Mouse (Mus musculus): ENCODE measurements at regions not wholly inside any gene's neighbourhood (a gene's known extent, or its start where the extent isn't known, plus 50 kb on each side); places are given as distances from the start of the nearest gene placed in this dataset.

DNA sequence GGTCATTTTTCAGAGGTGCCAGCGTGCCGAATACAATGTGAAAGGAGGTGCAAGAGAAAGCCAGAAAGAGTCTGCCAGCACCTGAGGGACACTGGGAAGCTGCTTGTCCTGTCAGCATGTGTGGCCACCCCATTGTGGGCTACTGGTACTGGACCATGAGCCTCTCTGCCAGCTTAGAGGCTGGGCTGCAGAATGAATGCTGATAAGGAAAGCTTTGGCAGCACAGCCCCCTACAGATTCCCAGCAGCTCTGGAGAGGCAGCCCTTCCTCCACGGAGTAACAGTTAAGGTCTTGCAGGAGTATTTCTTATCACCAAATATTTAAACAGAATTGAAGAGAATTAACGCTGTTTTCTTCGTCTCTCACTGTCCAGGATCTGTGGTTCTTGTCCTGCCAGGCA is 199.5 kb downstream of the Gadd45g start:
- Histone ChIP-seq H3K4me3 (no peak overlapping the region), H3K9me3 (peaks cover 4% of the 10 kb centered on the region; the same call in 1 of the 2 replicates), H3K27me3 (replicated peaks; ENCODE audit: low read depth, poor library complexity, severe bottlenecking) (no peaks in the 10 kb centered on the region), H3K4me1 (peaks cover 29% of the 10 kb centered on the region), H3K36me3 (replicated peaks) (no peaks in the 10 kb centered on the region), H3K27ac (replicated peaks) (no peak overlapping the region; the same call in 1 of the 2 replicates)
- no peak for DNase-seq (ENCODE audit: low spot score)
- WGBS, result 73% methylated on average over 5 of the region's 5 CpGs

DNA sequence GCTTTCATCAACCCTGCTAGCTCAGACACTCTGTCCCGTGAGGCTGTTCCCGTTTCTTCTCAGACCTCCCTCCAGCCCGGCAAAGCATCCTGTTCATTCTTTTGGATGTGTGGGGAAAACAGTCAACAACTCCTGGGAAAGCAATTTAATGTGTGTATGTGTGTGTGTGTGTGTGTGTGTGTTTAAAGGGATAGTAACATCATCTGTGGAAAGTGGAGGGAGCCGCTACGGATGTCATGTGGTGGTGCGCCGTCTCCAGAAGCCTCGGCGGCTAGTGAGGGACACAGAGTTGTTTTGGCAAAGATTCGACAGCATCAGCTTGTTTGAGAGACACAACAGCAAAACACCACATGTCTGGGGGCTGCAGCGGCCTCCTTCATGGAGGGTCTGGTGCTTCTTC is 200.2 kb downstream of the Gadd45g start:
- WGBS, result 81% methylated on average over 11 of the region's 11 CpGs
- Histone ChIP-seq H3K4me1 (peaks cover 22% of the 10 kb centered on the region), H3K36me3 (replicated peaks) (no peaks in the 10 kb centered on the region), H3K27ac (replicated peaks) (no peak overlapping the region; the same call in 1 of the 2 replicates), H3K9me3 (peaks cover 4% of the 10 kb centered on the region; the same call in 1 of the 2 replicates), H3K4me3 (no peak overlapping the region), H3K27me3 (replicated peaks; ENCODE audit: low read depth, poor library complexity, severe bottlenecking) (no peaks in the 10 kb centered on the region)
- no peak for DNase-seq (ENCODE audit: low spot score)

- peaks cover 4% of the 10 kb centered on the region; the same call in 1 of the 2 replicates for H3K9me3 ChIP-seq
- H3K4me3 ChIP-seq, result no peak overlapping the region
- H3K4me1 ChIP-seq, result peaks cover 15% of the 10 kb centered on the region
- no peak for DNase-seq (ENCODE audit: low spot score)
- WGBS, result 81% methylated on average over 6 of the region's 6 CpGs
- no peaks in the 10 kb centered on the region for H3K27me3 ChIP-seq (replicated peaks; ENCODE audit: low read depth, poor library complexity, severe bottlenecking)
- H3K36me3 ChIP-seq (replicated peaks), result no peaks in the 10 kb centered on the region
- H3K27ac ChIP-seq (replicated peaks), result no peak overlapping the region
Observed at GRCm38 (mm10) chr13:52047937-52048336, 201.5 kb downstream of the Gadd45g start.

- no peaks in the 10 kb centered on the region for H3K27me3 ChIP-seq (replicated peaks; ENCODE audit: low read depth, poor library complexity, severe bottlenecking)
- WGBS, result 85% methylated on average over 3 of the region's 3 CpGs
- DNase-seq (ENCODE audit: low spot score), result no peak
- peaks cover 15% of the 10 kb centered on the region for H3K4me1 ChIP-seq
- H3K36me3 ChIP-seq (replicated peaks), result no peaks in the 10 kb centered on the region
- peaks cover 4% of the 10 kb centered on the region; the same call in 1 of the 2 replicates for H3K9me3 ChIP-seq
- no peak overlapping the region for H3K4me3 ChIP-seq
- H3K27ac ChIP-seq (replicated peaks), result no peak overlapping the region
Observed at GRCm38 (mm10) chr13:52048777-52049176, 202.3 kb downstream of the Gadd45g start.

DNA sequence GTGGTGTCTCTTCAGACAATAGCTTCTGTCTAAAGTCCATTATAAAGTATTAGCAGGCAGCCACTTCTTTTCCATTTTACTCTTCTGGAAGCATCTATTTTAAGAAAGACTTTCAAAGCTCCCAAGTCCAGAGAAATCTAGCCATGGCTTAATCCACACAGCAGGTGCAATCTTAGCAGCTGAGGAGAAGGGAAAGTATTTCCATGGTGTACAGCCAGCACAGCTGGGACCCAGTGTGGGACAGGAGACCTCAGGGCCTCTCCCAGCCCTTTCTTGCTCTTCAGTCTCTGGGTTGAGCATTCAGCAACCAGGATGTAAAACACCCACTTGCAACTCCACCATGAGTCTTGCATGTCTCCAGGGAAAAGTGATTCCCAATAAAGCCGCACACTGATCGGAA is 202.8 kb downstream of the Gadd45g start:
- Histone ChIP-seq H3K4me1 (peaks cover 15% of the 10 kb centered on the region), H3K27me3 (replicated peaks; ENCODE audit: low read depth, poor library complexity, severe bottlenecking) (no peaks in the 10 kb centered on the region), H3K27ac (replicated peaks) (no peak overlapping the region), H3K4me3 (no peak overlapping the region), H3K36me3 (replicated peaks) (no peaks in the 10 kb centered on the region), H3K9me3 (peaks cover 4% of the 10 kb centered on the region; the same call in 1 of the 2 replicates)
- no peak for DNase-seq (ENCODE audit: low spot score)
- 96% methylated on average over 2 of the region's 2 CpGs for WGBS

- peaks cover 20% of the 10 kb centered on the region for H3K4me1 ChIP-seq
- no peak overlapping the region for H3K4me3 ChIP-seq
- DNase-seq (ENCODE audit: low spot score), result no peak
- H3K36me3 ChIP-seq (replicated peaks), result no peaks in the 10 kb centered on the region
- H3K9me3 ChIP-seq, result no peaks in the 10 kb centered on the region
- H3K27me3 ChIP-seq (replicated peaks; ENCODE audit: low read depth, poor library complexity, severe bottlenecking), result no peaks in the 10 kb centered on the region
- 90% methylated on average over 8 of the region's 8 CpGs for WGBS
- H3K27ac ChIP-seq (replicated peaks), result no peak overlapping the region
Observed at GRCm38 (mm10) chr13:52055741-52056140, 209.3 kb downstream of the Gadd45g start.

GRCm38 (mm10) chr13:52057456-52057855 is 211.0 kb downstream of the Gadd45g start:
- no peaks in the 10 kb centered on the region for H3K36me3 ChIP-seq (replicated peaks)
- H3K27me3 ChIP-seq (replicated peaks; ENCODE audit: low read depth, poor library complexity, severe bottlenecking), result no peaks in the 10 kb centered on the region
- 85% methylated on average over 10 of the region's 10 CpGs for WGBS
- H3K27ac ChIP-seq (replicated peaks), result no peak overlapping the region
- no peak for DNase-seq (ENCODE audit: low spot score)
- no peaks in the 10 kb centered on the region for H3K9me3 ChIP-seq
- peaks cover 25% of the 10 kb centered on the region for H3K4me1 ChIP-seq
- H3K4me3 ChIP-seq, result no peak overlapping the region

GRCm38 (mm10) chr13:52059756-52060417 is 213.4 kb downstream of the Gadd45g start:
- DNase-seq (ENCODE audit: low spot score), result peak; percentile 48
- peaks cover 29% of the 10 kb centered on the region for H3K4me1 ChIP-seq
- no peaks in the 10 kb centered on the region for H3K27me3 ChIP-seq (replicated peaks; ENCODE audit: low read depth, poor library complexity, severe bottlenecking)
- 77% methylated on average over 22 of the region's 22 CpGs for WGBS
- H3K36me3 ChIP-seq (replicated peaks), result no peaks in the 10 kb centered on the region
- H3K27ac ChIP-seq (replicated peaks), result peak overlapping the region; percentile 51; the same call in 1 of the 2 replicates
- H3K9me3 ChIP-seq, result no peaks in the 10 kb centered on the region
- H3K4me3 ChIP-seq, result no peak overlapping the region

DNA sequence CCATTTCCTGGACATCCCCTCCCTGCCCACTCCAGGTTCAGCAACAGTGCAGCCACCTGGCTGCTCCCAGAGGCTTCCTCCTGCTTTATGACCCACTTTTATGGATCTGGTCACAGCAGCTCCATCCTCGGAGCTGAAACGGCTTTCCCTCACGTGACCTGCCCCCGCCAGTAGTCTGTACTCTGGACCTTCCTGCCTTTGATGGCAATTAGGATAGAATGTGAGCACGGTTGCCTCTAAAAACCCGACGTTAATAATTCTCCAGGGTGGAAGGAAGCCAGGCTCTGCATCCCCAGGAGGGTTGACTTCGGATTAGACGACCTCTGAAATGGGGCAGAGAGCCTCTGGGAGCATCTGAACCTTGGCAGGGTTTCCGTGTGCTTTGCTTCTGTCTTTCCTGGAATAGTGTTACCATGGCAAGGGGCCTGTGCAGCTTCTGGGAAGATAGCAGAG is 214.0 kb downstream of the Gadd45g start:
- no peaks in the 10 kb centered on the region for H3K27me3 ChIP-seq (replicated peaks; ENCODE audit: low read depth, poor library complexity, severe bottlenecking)
- H3K36me3 ChIP-seq (replicated peaks), result no peaks in the 10 kb centered on the region
- no peak for DNase-seq (ENCODE audit: low spot score)
- H3K9me3 ChIP-seq, result no peaks in the 10 kb centered on the region
- H3K4me1 ChIP-seq, result peaks cover 35% of the 10 kb centered on the region
- WGBS, result 59% methylated on average over 10 of the region's 10 CpGs
- peak overlapping the region; percentile 51; the same call in 1 of the 2 replicates for H3K27ac ChIP-seq (replicated peaks)
- H3K4me3 ChIP-seq, result no peak overlapping the region

DNA sequence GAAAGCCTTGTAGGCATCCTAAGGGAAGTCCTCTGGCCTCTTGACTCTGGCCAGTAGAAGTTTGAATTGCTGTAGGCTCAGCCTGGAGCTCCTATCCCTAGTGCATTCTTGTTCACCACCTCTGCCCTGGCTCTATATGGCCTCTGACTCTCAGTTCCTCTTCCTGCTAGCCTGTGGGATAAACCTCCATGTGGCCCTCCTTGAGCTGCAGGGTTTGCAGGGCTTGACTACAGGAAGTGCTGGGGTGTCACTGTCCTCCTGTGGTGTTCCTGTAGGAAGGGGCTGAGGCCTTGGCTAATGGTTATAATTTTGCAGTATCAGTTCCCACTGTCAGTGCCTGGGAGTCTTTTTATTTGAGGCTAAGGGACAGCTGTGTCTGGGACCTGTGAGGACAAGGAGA is 215.0 kb downstream of the Gadd45g start:
- H3K36me3 ChIP-seq (replicated peaks), result no peaks in the 10 kb centered on the region
- H3K27ac ChIP-seq (replicated peaks), result no peak overlapping the region
- H3K4me1 ChIP-seq, result peaks cover 44% of the 10 kb centered on the region
- H3K27me3 ChIP-seq (replicated peaks; ENCODE audit: low read depth, poor library complexity, severe bottlenecking), result no peaks in the 10 kb centered on the region
- no peaks in the 10 kb centered on the region for H3K9me3 ChIP-seq
- no peak overlapping the region for H3K4me3 ChIP-seq
- no peak for DNase-seq (ENCODE audit: low spot score)

DNA sequence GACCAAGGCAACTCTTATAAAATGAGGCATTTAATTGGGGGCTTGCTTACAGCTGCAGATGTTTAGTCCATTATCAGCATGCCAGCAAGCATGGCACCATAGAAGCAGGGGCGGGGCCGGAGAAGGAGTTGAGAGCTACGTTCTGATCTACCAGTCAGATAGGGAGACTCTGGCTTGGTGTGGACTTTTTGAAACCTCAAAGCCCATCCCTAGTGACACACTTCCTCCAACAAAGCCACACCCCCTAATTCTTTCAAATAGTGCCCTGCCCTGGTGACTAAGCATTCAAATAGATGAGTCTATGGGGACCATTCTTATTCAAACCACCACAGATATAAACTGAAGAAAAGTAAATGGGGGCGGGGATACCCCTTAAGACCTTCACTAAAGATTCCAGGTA is 215.4 kb downstream of the Gadd45g start:
- Histone ChIP-seq H3K4me1 (peaks cover 48% of the 10 kb centered on the region), H3K9me3 (no peaks in the 10 kb centered on the region), H3K27me3 (replicated peaks; ENCODE audit: low read depth, poor library complexity, severe bottlenecking) (no peaks in the 10 kb centered on the region), H3K36me3 (replicated peaks) (no peaks in the 10 kb centered on the region), H3K27ac (replicated peaks) (no peak overlapping the region), H3K4me3 (no peak overlapping the region)
- WGBS, result 90% methylated on average over 4 of the region's 4 CpGs
- no peak for DNase-seq (ENCODE audit: low spot score)

GRCm38 (mm10) chr13:52062576-52062975 is 216.1 kb downstream of the Gadd45g start:
- no peaks in the 10 kb centered on the region for H3K9me3 ChIP-seq
- 95% methylated on average over 1 of the region's 1 CpGs for WGBS
- DNase-seq (ENCODE audit: low spot score), result no peak

GRCm38 (mm10) chr13:52065274-52065673 is 218.8 kb downstream of the Gadd45g start:
- Histone ChIP-seq H3K27me3 (replicated peaks; ENCODE audit: low read depth, poor library complexity, severe bottlenecking) (no peaks in the 10 kb centered on the region), H3K4me1 (peaks cover 57% of the 10 kb centered on the region)
- no peak for DNase-seq (ENCODE audit: low spot score)

More at GRCm38 (mm10) chr13:52062576-52062975, 216.1 kb downstream of the Gadd45g start:
- no peaks in the 10 kb centered on the region for H3K36me3 ChIP-seq (replicated peaks)
- no peak overlapping the region for H3K27ac ChIP-seq (replicated peaks)
- H3K4me3 ChIP-seq, result no peak overlapping the region
- peaks cover 54% of the 10 kb centered on the region for H3K4me1 ChIP-seq
- no peaks in the 10 kb centered on the region for H3K27me3 ChIP-seq (replicated peaks; ENCODE audit: low read depth, poor library complexity, severe bottlenecking)

More at GRCm38 (mm10) chr13:52065274-52065673, 218.8 kb downstream of the Gadd45g start:
- no peak overlapping the region for H3K27ac ChIP-seq (replicated peaks)
- no peaks in the 10 kb centered on the region for H3K36me3 ChIP-seq (replicated peaks)
- WGBS, result 87% methylated on average over 5 of the region's 5 CpGs
- no peaks in the 10 kb centered on the region for H3K9me3 ChIP-seq
- H3K4me3 ChIP-seq, result no peak overlapping the region
